Mouse (Mus musculus) skeletal muscle tissue, postnatal 0 days (tissue): ENCODE results near the gene Ackr2. TPM values are rescaled to one million over a fixed set of nuclear protein-coding genes. Genes with fewer than 3 reads are reported as not detected.

ENCODE experiments used
- polyA plus RNA-seq: library from polyadenylated mRNA; unstranded; fragments of >200 nt; fragmentation: Nextera tagmentation; extraction: Ambion mirVana; gene quantifications from 2 replicates; pipeline ENCODE4 v1.2.1, GENCODE M21; 2015

Ackr2 gene
- 0.37 and 0.45 TPM in 2 replicates for polyA plus RNA-seq

DNA sequence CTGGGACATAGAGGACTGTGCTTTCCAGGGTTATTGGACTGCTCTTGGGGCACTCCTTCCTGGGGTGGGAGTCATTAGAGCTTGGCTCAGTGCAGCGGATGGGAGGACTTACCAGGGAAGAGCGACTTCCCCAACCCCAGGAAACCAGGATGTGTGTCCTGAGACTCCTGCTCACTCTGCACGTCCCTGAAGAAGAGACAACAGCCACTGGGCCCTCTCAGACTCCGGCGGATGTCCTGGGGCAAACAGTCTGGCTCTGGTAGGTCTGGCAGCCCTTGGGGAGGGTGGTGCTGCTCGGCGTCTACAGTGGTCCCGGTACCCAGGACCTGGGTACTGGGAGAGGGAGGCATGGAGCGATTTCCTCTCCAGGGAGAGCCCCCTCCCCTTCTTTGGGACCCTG is at the start of gene Ackr2:
TSS of gene Ackr2 (plus strand) at position 111 of the 400 bp plus-strand sequence.

DNA sequence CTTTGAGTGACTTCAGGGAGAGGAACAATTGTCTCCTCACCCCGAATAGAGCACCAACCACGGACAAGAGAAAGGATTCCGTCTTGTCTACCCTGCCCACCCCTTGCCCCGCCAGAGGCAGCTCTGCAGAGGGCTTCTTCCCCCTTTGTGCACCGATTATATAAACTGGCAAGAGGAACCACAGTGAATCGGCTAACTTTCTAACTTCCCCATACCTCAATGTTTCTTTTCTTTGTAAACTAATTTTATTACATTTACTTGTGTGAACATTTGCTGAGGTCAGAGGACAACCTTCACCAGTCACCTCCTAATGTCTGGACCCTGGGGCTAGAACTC is 40.0 kb upstream of the Ackr2 start, which contains the start of gene Higd1a:
TSS of gene Higd1a (minus strand) at position 210 of the 336 bp plus-strand sequence.

DNA sequence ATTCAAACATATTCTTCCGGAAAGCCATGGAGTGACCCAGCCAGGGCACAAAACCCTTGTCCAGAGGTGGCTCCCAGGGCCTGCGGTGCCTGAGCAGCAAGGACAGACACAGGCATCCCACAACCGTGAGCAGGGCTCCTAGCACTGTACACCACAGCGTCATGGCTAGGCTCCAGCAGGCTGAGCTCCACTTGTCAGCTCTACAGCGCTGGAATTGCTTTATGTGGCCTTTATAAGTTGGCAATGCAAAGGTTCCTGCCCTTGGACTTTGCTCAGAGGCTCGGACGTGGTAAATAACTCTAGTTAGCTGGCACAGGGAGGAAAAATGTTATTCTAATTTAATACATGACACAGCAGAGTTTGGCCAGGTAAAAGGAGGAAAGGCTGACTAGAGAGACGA is 17.9 kb downstream of the Ackr2 start, which contains the start of gene Cyp8b1:
TSS of gene Cyp8b1 (minus strand) at position 204 of the 400 bp plus-strand sequence.

DNA sequence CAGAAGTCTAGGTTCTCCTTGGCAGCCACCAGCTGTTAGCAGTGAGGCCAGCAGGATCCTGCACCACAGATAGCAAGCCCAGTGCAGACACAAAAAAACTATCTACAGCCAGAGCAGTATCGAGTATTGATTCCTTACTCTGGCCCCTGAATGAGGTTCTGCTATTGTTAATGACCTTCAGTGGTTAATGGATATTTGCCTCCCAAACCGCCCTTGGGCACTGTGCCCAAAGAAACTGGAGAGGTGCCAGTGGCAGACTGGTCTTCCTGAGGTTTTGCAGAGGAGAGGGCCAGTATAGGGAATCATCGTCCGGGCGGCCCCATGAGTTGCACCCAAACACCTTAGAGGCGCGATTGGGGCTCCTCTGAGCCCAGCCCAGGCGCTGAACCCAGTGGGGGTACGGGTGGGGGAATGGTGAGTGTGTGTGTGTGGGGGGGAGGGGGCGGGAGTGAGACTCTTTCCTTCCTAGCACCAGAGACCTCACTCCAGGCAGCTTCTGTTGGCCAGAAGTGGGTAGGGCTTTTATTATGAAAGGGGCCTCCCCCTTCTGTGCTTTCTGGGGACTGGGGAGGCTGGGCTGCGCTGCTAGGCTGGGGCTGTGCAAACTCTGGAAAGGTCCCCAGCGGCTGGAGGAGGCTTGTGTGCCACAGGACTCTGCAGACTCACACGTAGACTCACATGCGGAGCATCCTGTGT is 52.4 kb downstream of the Ackr2 start, which contains the start of gene Fam198a:
TSS of gene Fam198a (plus strand) at position 571 of the 696 bp plus-strand sequence.

Other genes with a start within 250 kb of the Ackr2 start
- 4.2 and 5.4 TPM in 2 replicates for gene Sec22c, start 192.9 kb upstream of the Ackr2 start, polyA plus RNA-seq
- 236 and 265 TPM in 2 replicates for gene Ss18l2, start 188.0 kb upstream of the Ackr2 start, polyA plus RNA-seq
- gene Nktr, start 179.2 kb upstream of the Ackr2 start, polyA plus RNA-seq: 32.3 and 33.4 TPM in 2 replicates
- 22.4 and 24.3 TPM in 2 replicates for gene Zfp651, start 139.0 kb upstream of the Ackr2 start, polyA plus RNA-seq
- gene Klhl40, start 120.7 kb upstream of the Ackr2 start, polyA plus RNA-seq: 224 and 241 TPM in 2 replicates
- 103 and 119 TPM in 2 replicates for gene Hhatl, start 105.8 kb upstream of the Ackr2 start, polyA plus RNA-seq
- 0.15 and 0.24 TPM in 2 replicates for gene Ccdc13, start 58.9 kb upstream of the Ackr2 start, polyA plus RNA-seq
- 168 and 184 TPM in 2 replicates for gene Higd1a, start 40.0 kb upstream of the Ackr2 start, polyA plus RNA-seq
- gene Cyp8b1, start 17.9 kb downstream of the Ackr2 start, polyA plus RNA-seq: not detected in 2 replicates
- gene Fam198a, start 52.6 kb downstream of the Ackr2 start, polyA plus RNA-seq: 3.4 and 4.4 TPM in 2 replicates
- 7.0 and 7.8 TPM in 2 replicates for gene Pomgnt2, start 98.8 kb downstream of the Ackr2 start, polyA plus RNA-seq
- gene Snrk, start 218.9 kb downstream of the Ackr2 start, polyA plus RNA-seq: 30.5 and 35.4 TPM in 2 replicates